ENCODE assay signal across 8 mouse cellular contexts in genomic region chr10:67979401-67980157, GRCm38 (mm10). TPM values are rescaled to one million over a fixed set of nuclear protein-coding genes. Genes with fewer than 3 reads are reported as not detected.
A peak's percentile ranks its signal among the peaks of the same experiment; 100 is the strongest.
DNase-seq lines count a peak whose midpoint lies in the region; ATAC-seq and TF ChIP-seq lines count a peak whose summit lies in the region.

Gene Rtkn2 (plus strand): TSS chr10:67979570.

- H3K27me3 ChIP-seq in heart, embryonic 11.5 days (ENCODE audit: control insufficient read depth, insufficient read depth, low read length): no peaks in the 10 kb centered on the region
- H3K27me3 ChIP-seq in kidney, embryonic 15.5 days: no peaks in the 10 kb centered on the region
- H3K27me3 ChIP-seq in liver, adult 2 months (ENCODE audit: control insufficient read depth, insufficient read depth, low read length): no peaks in the 10 kb centered on the region

- TF ChIP-seq POLR2A in brain, embryonic 14.5 days (IDR thresholded peaks at IDR 0.05; ENCODE audit: borderline replicate concordance, extremely low read depth, insufficient read depth, insufficient read length, poor library complexity, severe bottlenecking): peak; percentile 37; the same call in 1 of the 2 replicates
- no peak for TF ChIP-seq POLR2A in liver, adult 2 months (IDR thresholded peaks at IDR 0.05; ENCODE audit: extremely low read depth, insufficient read depth, low read length)

- peak within 1 kb of the TSS; percentile 98 for H3K4me2 ChIP-seq in heart, embryonic 11.5 days
- H3K4me2 ChIP-seq in kidney, embryonic 15.5 days: peak within 1 kb of the TSS; percentile 98

- H3K79me2 ChIP-seq in liver, adult 2 months (ENCODE audit: control insufficient read depth, insufficient read depth, low read length): no peaks in the 10 kb centered on the region

- peak within 1 kb of the TSS; percentile 80 for H3K4me3 ChIP-seq in heart, embryonic 11.5 days (ENCODE audit: low read depth, low read length)
- peak within 1 kb of the TSS; percentile 83 for H3K4me3 ChIP-seq in kidney, embryonic 15.5 days (replicated peaks)
- peak within 1 kb of the TSS; percentile 71 for H3K4me3 ChIP-seq in liver, adult 2 months (ENCODE audit: insufficient read depth, low read depth, low read length)

- peak; percentile 84 for ATAC-seq in erythroblast, adult 5-6 weeks (replicated peaks; ENCODE audit: low FRiP score, poor library complexity, severe bottlenecking)
- peak; percentile 96 for ATAC-seq in heart, embryonic 11.5 days (replicated peaks; ENCODE audit: insufficient number of reproducible peaks, low FRiP score, low TSS enrichment)
- peak; percentile 99 for ATAC-seq in kidney, embryonic 15.5 days (replicated peaks; ENCODE audit: low FRiP score)
- ATAC-seq in monocyte, adult 5-6 weeks (replicated peaks; ENCODE audit: insufficient number of reproducible peaks, low FRiP score, low TSS enrichment, poor library complexity, severe bottlenecking): peak; percentile 85

- TF ChIP-seq CTCF in brain, embryonic 14.5 days (IDR thresholded peaks at IDR 0.05; ENCODE audit: borderline replicate concordance, extremely low read depth, insufficient read depth, insufficient read length): no peak
- TF ChIP-seq CTCF in liver, adult 2 months (IDR thresholded peaks at IDR 0.05; ENCODE audit: low read depth, low read length): no peak

- no peaks in the 10 kb centered on the region for H3K9me3 ChIP-seq in heart, embryonic 11.5 days (replicated peaks; ENCODE audit: control insufficient read depth, low read length)
- no peaks in the 10 kb centered on the region for H3K9me3 ChIP-seq in kidney, embryonic 15.5 days (replicated peaks)

- H3K4me1 ChIP-seq in heart, embryonic 11.5 days (ENCODE audit: control insufficient read depth, insufficient read depth, low read length): no peaks in the 10 kb centered on the region
- peaks cover 9% of the 10 kb centered on the region for H3K4me1 ChIP-seq in kidney, embryonic 15.5 days
- no peaks in the 10 kb centered on the region for H3K4me1 ChIP-seq in liver, adult 2 months (ENCODE audit: control insufficient read depth, insufficient read depth, low read length)

- no peaks in the 10 kb centered on the region for H3K36me3 ChIP-seq in heart, embryonic 11.5 days (ENCODE audit: control insufficient read depth, insufficient read depth, low read length)
- no peaks in the 10 kb centered on the region for H3K36me3 ChIP-seq in kidney, embryonic 15.5 days
- no peaks in the 10 kb centered on the region for H3K36me3 ChIP-seq in liver, adult 2 months (ENCODE audit: control insufficient read depth, insufficient read depth, low read length)

- under 1% methylated on average over 57 of the region's 57 CpGs for WGBS in heart, embryonic 11.5 days (ENCODE audit: insufficient replicate concordance)
- WGBS in kidney, embryonic 15.5 days: under 1% methylated on average over 57 of the region's 57 CpGs
- WGBS in liver, adult 2 months: 2% methylated on average over 57 of the region's 57 CpGs

- H3K9ac ChIP-seq in heart, embryonic 11.5 days (ENCODE audit: low read depth, low read length): peak within 1 kb of the TSS; percentile 83
- H3K9ac ChIP-seq in kidney, embryonic 15.5 days: peak within 1 kb of the TSS; percentile 71
- peak within 1 kb of the TSS; percentile 5; the same call in 1 of the 2 replicates for H3K9ac ChIP-seq in liver, adult 2 months (ENCODE audit: low read depth, low read length)

- DNase-seq in CD4-positive helper T cell, adult 2 months (ENCODE audit: low read depth, low spot score): peak; percentile 91
- peak; percentile 99 for DNase-seq in brain, embryonic 14.5 days (ENCODE audit: low read depth)
- peak; percentile 64 for DNase-seq in liver, adult 2 months (ENCODE audit: extremely low read depth, low read depth, low spot score)
- peak; percentile 83 to 88 for DNase-seq in spleen, postnatal 36 days (ENCODE audit: low spot score in 2 of 2)

- peak within 1 kb of the TSS; percentile 42; the same call in 1 of the 2 replicates for H3K27ac ChIP-seq in heart, embryonic 11.5 days (ENCODE audit: low read depth, low read length)
- peak within 1 kb of the TSS; percentile 84 for H3K27ac ChIP-seq in kidney, embryonic 15.5 days
- no peak within 1 kb of the TSS for H3K27ac ChIP-seq in liver, adult 2 months (replicated peaks; ENCODE audit: insufficient read depth, low read depth, low read length)

RNA-seq across cellular contexts. Expression of gene Rtkn2, which starts in this region (rescaled TPM):
- 2.7 and 3.1 TPM in 2 replicates for polyA plus RNA-seq in brain, embryonic 14.5 days (2012; rRNA removed)
- total RNA-seq in erythroblast, adult 5-6 weeks (2015; ENCODE audit: low replicate concordance): 1.3 and 7.1 TPM in 2 replicates
- total RNA-seq in erythroblast, adult 5-6 weeks (2017; ENCODE audit: low replicate concordance): 2.9 and 3.6 TPM in 2 replicates
- polyA plus RNA-seq in heart, embryonic 11.5 days (2014; fragmentation: Nextera tagmentation; extraction: Ambion mirVana): 6.5 and 7.2 TPM in 2 replicates
- 9.3 and 11.5 TPM in 2 replicates for polyA plus RNA-seq in kidney, embryonic 15.5 days (2015; fragmentation: Nextera tagmentation; extraction: Ambion mirVana)
- 0.07 and 0.09 TPM in 2 replicates for total RNA-seq in liver, adult 2 months (2014; rRNA removed)
- polyA plus RNA-seq in liver, adult 2 months (2012; rRNA removed): not detected in 2 replicates
- total RNA-seq in monocyte, adult 5-6 weeks (2017): 0.76 TPM in 1 of 3 replicates, not detected in the others

Comparison
In these comparisons a context has a peak if more than half of its experiments do, and no peak if none do; other contexts are left out.
1. Peak in DNase-seq, H3K4me3 ChIP-seq and H3K9ac ChIP-seq in liver, adult 2 months; RNA of the gene not detected or under 1 TPM.
2. Peak in ATAC-seq in monocyte, adult 5-6 weeks; RNA of the gene not detected or under 1 TPM.
3. H3K9ac ChIP-seq: peak in every context shown above with its lines; median percentile 83 in heart, embryonic 11.5 days; 71 in kidney, embryonic 15.5 days; 5 in liver, adult 2 months.